Mouse (Mus musculus): ENCODE results near the gene Mdga2. TPM values are rescaled to one million over a fixed set of nuclear protein-coding genes. Genes with fewer than 3 reads are reported as not detected.

Mdga2 gene
- polyA plus RNA-seq, 1 experiment from 2014 or later, result not detected

- Histone ChIP-seq H3K27ac (ENCODE audit: low read depth) (no peak overlapping the region), H3K27me3 (ENCODE audit: insufficient read depth, low read length) (peaks cover 31% of the 10 kb centered on the region), H3K4me1 (ENCODE audit: insufficient read depth) (no peaks in the 10 kb centered on the region), H3K9ac (replicated peaks) (no peak overlapping the region), H3K36me3 (replicated peaks; ENCODE audit: insufficient read depth, low read length) (no peaks in the 10 kb centered on the region), H3K4me3 (ENCODE audit: low read depth, low read length) (no peak overlapping the region), H3K9me3 (ENCODE audit: low read length) (no peaks in the 10 kb centered on the region), H3K4me2 (ENCODE audit: low read depth, low read length) (no peak overlapping the region)
- WGBS (ENCODE audit: insufficient replicate concordance), result 27% methylated on average over 5 of the region's 5 CpGs
- no peak for TF ChIP-seq CTCF (IDR thresholded peaks at IDR 0.05; ENCODE audit: low read depth)
- no peak for TF ChIP-seq EP300 (IDR thresholded peaks at IDR 0.05; ENCODE audit: low read depth)
- DNase-seq (no peak), ATAC-seq (no peak)
These were observed 2.8 kb downstream of the Mdga2 start for GRCm38 (mm10) chr12:67219564-67219963.

GRCm38 (mm10) chr12:67212801-67213200 lies 9.5 kb downstream of the Mdga2 start:
- Histone ChIP-seq H3K9ac (replicated peaks) (no peak overlapping the region), H3K4me2 (ENCODE audit: low read depth, low read length) (no peak overlapping the region), H3K36me3 (replicated peaks; ENCODE audit: insufficient read depth, low read length) (no peaks in the 10 kb centered on the region), H3K27me3 (ENCODE audit: insufficient read depth, low read length) (no peaks in the 10 kb centered on the region), H3K27ac (ENCODE audit: low read depth) (no peak overlapping the region), H3K9me3 (ENCODE audit: low read length) (no peaks in the 10 kb centered on the region), H3K4me1 (ENCODE audit: insufficient read depth) (no peaks in the 10 kb centered on the region), H3K4me3 (ENCODE audit: low read depth, low read length) (no peak overlapping the region)
- no peak for ATAC-seq
- 65% methylated on average over 2 of the region's 2 CpGs for WGBS (ENCODE audit: insufficient replicate concordance)
- TF ChIP-seq EP300 (IDR thresholded peaks at IDR 0.05; ENCODE audit: low read depth) (no peak), CTCF (IDR thresholded peaks at IDR 0.05; ENCODE audit: low read depth) (no peak)
- no peak for DNase-seq

- H3K4me1 ChIP-seq (ENCODE audit: insufficient read depth), result no peaks in the 10 kb centered on the region
- no peak overlapping the region for H3K9ac ChIP-seq (replicated peaks)
- H3K36me3 ChIP-seq (replicated peaks; ENCODE audit: insufficient read depth, low read length), result no peaks in the 10 kb centered on the region
- no peak overlapping the region for H3K4me3 ChIP-seq (ENCODE audit: low read depth, low read length)
- no peak for TF ChIP-seq CTCF (IDR thresholded peaks at IDR 0.05; ENCODE audit: low read depth)
- WGBS (ENCODE audit: insufficient replicate concordance), result 70% methylated on average over 1 of the region's 1 CpGs
- ATAC-seq, result no peak
- no peaks in the 10 kb centered on the region for H3K27me3 ChIP-seq (ENCODE audit: insufficient read depth, low read length)
- DNase-seq, result no peak
- no peak overlapping the region for H3K27ac ChIP-seq (ENCODE audit: low read depth)
- H3K4me2 ChIP-seq (ENCODE audit: low read depth, low read length), result no peak overlapping the region
- no peaks in the 10 kb centered on the region for H3K9me3 ChIP-seq (ENCODE audit: low read length)
These were observed 44.2 kb downstream of the Mdga2 start for GRCm38 (mm10) chr12:67178155-67178554.

- H3K4me2 ChIP-seq (ENCODE audit: low read depth, low read length), result no peak overlapping the region
- no peak for DNase-seq
- TF ChIP-seq CTCF (IDR thresholded peaks at IDR 0.05; ENCODE audit: low read depth), result no peak
- H3K27me3 ChIP-seq (ENCODE audit: insufficient read depth, low read length), result no peaks in the 10 kb centered on the region
- no peaks in the 10 kb centered on the region for H3K4me1 ChIP-seq (ENCODE audit: insufficient read depth)
- WGBS (ENCODE audit: insufficient replicate concordance), result 77% methylated on average over 8 of the region's 8 CpGs
- H3K9me3 ChIP-seq (ENCODE audit: low read length), result no peaks in the 10 kb centered on the region
- no peaks in the 10 kb centered on the region for H3K36me3 ChIP-seq (replicated peaks; ENCODE audit: insufficient read depth, low read length)
- no peak overlapping the region for H3K27ac ChIP-seq (ENCODE audit: low read depth)
- ATAC-seq, result no peak
- H3K9ac ChIP-seq (replicated peaks), result no peak overlapping the region
- H3K4me3 ChIP-seq (ENCODE audit: low read depth, low read length), result no peak overlapping the region
These were observed 65.6 kb downstream of the Mdga2 start for GRCm38 (mm10) chr12:67156569-67157237.

- ATAC-seq, result no peak
- no peak for DNase-seq
- H3K36me3 ChIP-seq (replicated peaks; ENCODE audit: insufficient read depth, low read length), result no peaks in the 10 kb centered on the region
- no peak overlapping the region for H3K4me3 ChIP-seq (ENCODE audit: low read depth, low read length)
- H3K9me3 ChIP-seq (ENCODE audit: low read length), result no peaks in the 10 kb centered on the region
- WGBS (ENCODE audit: insufficient replicate concordance), result 43% methylated on average over 3 of the region's 3 CpGs
- TF ChIP-seq CTCF (IDR thresholded peaks at IDR 0.05; ENCODE audit: low read depth) (no peak), EP300 (IDR thresholded peaks at IDR 0.05; ENCODE audit: low read depth) (no peak)
- H3K4me2 ChIP-seq (ENCODE audit: low read depth, low read length), result no peak overlapping the region
- no peaks in the 10 kb centered on the region for H3K4me1 ChIP-seq (ENCODE audit: insufficient read depth)
- H3K27me3 ChIP-seq (ENCODE audit: insufficient read depth, low read length), result no peaks in the 10 kb centered on the region
- no peak overlapping the region for H3K27ac ChIP-seq (ENCODE audit: low read depth)
- H3K9ac ChIP-seq (replicated peaks), result no peak overlapping the region
These were observed 69.3 kb downstream of the Mdga2 start for GRCm38 (mm10) chr12:67153077-67153476.

GRCm38 (mm10) chr12:67141605-67142004 lies 80.7 kb downstream of the Mdga2 start:
- Histone ChIP-seq H3K4me1 (ENCODE audit: insufficient read depth) (no peaks in the 10 kb centered on the region), H3K9ac (replicated peaks) (no peak overlapping the region), H3K9me3 (ENCODE audit: low read length) (no peaks in the 10 kb centered on the region), H3K36me3 (replicated peaks; ENCODE audit: insufficient read depth, low read length) (no peaks in the 10 kb centered on the region), H3K4me3 (ENCODE audit: low read depth, low read length) (no peak overlapping the region), H3K4me2 (ENCODE audit: low read depth, low read length) (no peak overlapping the region), H3K27ac (ENCODE audit: low read depth) (no peak overlapping the region), H3K27me3 (ENCODE audit: insufficient read depth, low read length) (no peaks in the 10 kb centered on the region)
- TF ChIP-seq CTCF (IDR thresholded peaks at IDR 0.05; ENCODE audit: low read depth) (no peak), EP300 (IDR thresholded peaks at IDR 0.05; ENCODE audit: low read depth) (no peak)
- DNase-seq (no peak), ATAC-seq (no peak)
- 75% methylated on average over 3 of the region's 3 CpGs for WGBS (ENCODE audit: insufficient replicate concordance)

GRCm38 (mm10) chr12:67140131-67140530 lies 82.2 kb downstream of the Mdga2 start:
- no peak for TF ChIP-seq EP300 (IDR thresholded peaks at IDR 0.05; ENCODE audit: low read depth)
- no peak for TF ChIP-seq CTCF (IDR thresholded peaks at IDR 0.05; ENCODE audit: low read depth)
- no peak overlapping the region for H3K9ac ChIP-seq (replicated peaks)
- WGBS (ENCODE audit: insufficient replicate concordance), result 78% methylated on average over 3 of the region's 3 CpGs

More at GRCm38 (mm10) chr12:67140131-67140530, 82.2 kb downstream of the Mdga2 start:
- no peak for ATAC-seq
- Histone ChIP-seq H3K4me1 (ENCODE audit: insufficient read depth) (no peaks in the 10 kb centered on the region), H3K36me3 (replicated peaks; ENCODE audit: insufficient read depth, low read length) (no peaks in the 10 kb centered on the region), H3K9me3 (ENCODE audit: low read length) (no peaks in the 10 kb centered on the region), H3K27me3 (ENCODE audit: insufficient read depth, low read length) (no peaks in the 10 kb centered on the region), H3K4me3 (ENCODE audit: low read depth, low read length) (no peak overlapping the region), H3K27ac (ENCODE audit: low read depth) (no peak overlapping the region), H3K4me2 (ENCODE audit: low read depth, low read length) (no peak overlapping the region)
- no peak for DNase-seq

All from liver, postnatal 0 days (tissue).